In genomic region chr5:114897374-114897793, GRCm38 (mm10) we compare ENCODE assay signal across 8 mouse cellular contexts. TPM values are rescaled to one million over a fixed set of nuclear protein-coding genes. Genes with fewer than 3 reads are reported as not detected.
DNase-seq lines count a peak whose midpoint lies in the region; ATAC-seq and TF ChIP-seq lines count a peak whose summit lies in the region.

No protein-coding gene starts in this region.

- TF ChIP-seq POLR2A in bone marrow macrophage, adult 2 months (IDR thresholded peaks at IDR 0.05; ENCODE audit: borderline replicate concordance, low read depth, low read length): no peak

- H3K9me3 ChIP-seq in forebrain, embryonic 10.5 days: no peaks in the 10 kb centered on the region
- H3K9me3 ChIP-seq in forebrain, embryonic 11.5 days (ENCODE audit: control insufficient read depth, low read length): no peaks in the 10 kb centered on the region
- H3K9me3 ChIP-seq in heart, embryonic 16.5 days (replicated peaks; ENCODE audit: control insufficient read depth, low read length): no peaks in the 10 kb centered on the region

- no peaks in the 10 kb centered on the region for H3K27me3 ChIP-seq in forebrain, embryonic 10.5 days (ENCODE audit: poor library complexity, severe bottlenecking)
- H3K27me3 ChIP-seq in forebrain, embryonic 11.5 days (ENCODE audit: control insufficient read depth, insufficient read depth, low read length): no peaks in the 10 kb centered on the region
- no peaks in the 10 kb centered on the region for H3K27me3 ChIP-seq in heart, embryonic 16.5 days (ENCODE audit: control insufficient read depth, insufficient read depth, low read length)

- H3K27ac ChIP-seq in forebrain, embryonic 10.5 days: 0 out of 2 replicates have a peak overlapping the region, but pooled peaks have one; percentile 5
- no peak overlapping the region for H3K27ac ChIP-seq in forebrain, embryonic 11.5 days (ENCODE audit: low read depth, low read length)
- no peak overlapping the region for H3K27ac ChIP-seq in bone marrow macrophage, adult 2 months (ENCODE audit: insufficient read depth, low read depth, low read length)
- H3K27ac ChIP-seq in heart, embryonic 16.5 days (ENCODE audit: low read length): peak overlapping the region; percentile 40; the same call in 1 of the 2 replicates

- H3K36me3 ChIP-seq in forebrain, embryonic 10.5 days (replicated peaks): no peaks in the 10 kb centered on the region
- no peaks in the 10 kb centered on the region for H3K36me3 ChIP-seq in forebrain, embryonic 11.5 days (ENCODE audit: control insufficient read depth, insufficient read depth, low read length)
- no peaks in the 10 kb centered on the region for H3K36me3 ChIP-seq in heart, embryonic 16.5 days (ENCODE audit: control insufficient read depth, insufficient read depth)

- H3K4me1 ChIP-seq in forebrain, embryonic 10.5 days: peaks cover 10% of the 10 kb centered on the region
- H3K4me1 ChIP-seq in forebrain, embryonic 11.5 days (replicated peaks; ENCODE audit: control insufficient read depth, insufficient read depth, low read length): no peaks in the 10 kb centered on the region
- no peaks in the 10 kb centered on the region for H3K4me1 ChIP-seq in bone marrow macrophage, adult 2 months (ENCODE audit: control insufficient read depth, insufficient read depth, low read length)
- peaks cover 3% of the 10 kb centered on the region; the same call in 1 of the 2 replicates for H3K4me1 ChIP-seq in heart, embryonic 16.5 days (ENCODE audit: control insufficient read depth, insufficient read depth, low read length)

- H3K4me2 ChIP-seq in forebrain, embryonic 11.5 days (ENCODE audit: low read depth, low read length, severe bottlenecking): no peak overlapping the region
- peak overlapping the region; percentile 55 for H3K4me2 ChIP-seq in heart, embryonic 16.5 days (ENCODE audit: low read depth, low read length)

- H3K4me3 ChIP-seq in forebrain, embryonic 10.5 days: peak overlapping the region; percentile 22; the same call in 1 of the 2 replicates
- H3K4me3 ChIP-seq in forebrain, embryonic 11.5 days (ENCODE audit: low read depth, low read length): no peak overlapping the region
- peak overlapping the region; percentile 54 for H3K4me3 ChIP-seq in bone marrow macrophage, adult 2 months (ENCODE audit: insufficient read depth, low read length)
- H3K4me3 ChIP-seq in heart, embryonic 16.5 days (ENCODE audit: low read length): peak overlapping the region; percentile 42

- TF ChIP-seq CTCF in bone marrow macrophage, adult 2 months (IDR thresholded peaks at IDR 0.05; ENCODE audit: low read depth, low read length): no peak

- 10% methylated on average over 7 of the region's 7 CpGs for WGBS in forebrain, embryonic 10.5 days
- WGBS in forebrain, embryonic 11.5 days: 11% methylated on average over 7 of the region's 7 CpGs
- WGBS in heart, embryonic 16.5 days: 14% methylated on average over 7 of the region's 7 CpGs

- no peak overlapping the region; the same call in 1 of the 2 replicates for H3K9ac ChIP-seq in forebrain, embryonic 11.5 days (ENCODE audit: low read length)
- H3K9ac ChIP-seq in heart, embryonic 16.5 days (ENCODE audit: low read length): peak overlapping the region; percentile 53

- no peak for DNase-seq in forebrain, embryonic 10.5 days (ENCODE audit: extremely low spot score, low spot score)
- no peak for DNase-seq in forebrain, embryonic 11.5 days (ENCODE audit: low spot score)
- DNase-seq in kidney, postnatal 14 days: peak; percentile 59
- no peak for DNase-seq in right cerebral cortex, postnatal 14 days
- DNase-seq in urinary bladder, adult 18-20 months (ENCODE audit: low spot score in 2 of 2): no peak

- no peak for ATAC-seq in forebrain, embryonic 11.5 days (replicated peaks; ENCODE audit: low FRiP score)
- ATAC-seq in heart, embryonic 16.5 days (replicated peaks; ENCODE audit: extremely low read depth, insufficient read depth, low FRiP score): no peak
- ATAC-seq in megakaryocyte, adult 5-6 weeks (ENCODE audit: poor library complexity, severe bottlenecking): peak; percentile 78

RNA-seq across cellular contexts. Expression of gene Oasl2, which starts 0.6 kb away (rescaled TPM):
- 0.34 and 0.45 TPM in 2 replicates for polyA plus RNA-seq in forebrain, embryonic 10.5 days (2016; fragmentation: Nextera tagmentation; extraction: Ambion mirVana)
- polyA plus RNA-seq in forebrain, embryonic 11.5 days (2014; fragmentation: Nextera tagmentation; extraction: Ambion mirVana): 1.4 and 1.5 TPM in 2 replicates
- polyA plus RNA-seq in bone marrow macrophage, adult 2 months (2012; ENCODE audit: insufficient read depth, insufficient read length, missing spikeins): 359 and 380 TPM in 2 replicates
- polyA plus RNA-seq in heart, embryonic 16.5 days (2015; fragmentation: Nextera tagmentation; extraction: Ambion mirVana): 15.4 and 26.9 TPM in 2 replicates
- total RNA-seq in megakaryocyte, adult 5-6 weeks (2015): 55.8 and 59.4 TPM in 2 replicates
- 32.3 TPM in 2 replicates for total RNA-seq in megakaryocyte, adult 5-6 weeks (2017)

RNA-seq across cellular contexts. Expression of gene Oasl1, which starts 25.7 kb away (rescaled TPM):
- polyA plus RNA-seq in forebrain, embryonic 10.5 days (2016; fragmentation: Nextera tagmentation; extraction: Ambion mirVana): not detected in 2 replicates
- 0.20 TPM in 1 of 2 replicates, not detected in the other for polyA plus RNA-seq in forebrain, embryonic 11.5 days (2014; fragmentation: Nextera tagmentation; extraction: Ambion mirVana)
- 13.1 and 14.6 TPM in 2 replicates for polyA plus RNA-seq in bone marrow macrophage, adult 2 months (2012; ENCODE audit: insufficient read depth, insufficient read length, missing spikeins)
- 0.89 and 1.4 TPM in 2 replicates for polyA plus RNA-seq in heart, embryonic 16.5 days (2015; fragmentation: Nextera tagmentation; extraction: Ambion mirVana)
- 4.3 and 9.3 TPM in 2 replicates for total RNA-seq in megakaryocyte, adult 5-6 weeks (2015)
- 1.3 and 2.4 TPM in 2 replicates for total RNA-seq in megakaryocyte, adult 5-6 weeks (2017)

RNA-seq across cellular contexts. Expression of gene Gm9936, which starts 38.9 kb away (rescaled TPM):
- 0.14 and 0.15 TPM in 2 replicates for polyA plus RNA-seq in forebrain, embryonic 10.5 days (2016; fragmentation: Nextera tagmentation; extraction: Ambion mirVana)
- polyA plus RNA-seq in forebrain, embryonic 11.5 days (2014; fragmentation: Nextera tagmentation; extraction: Ambion mirVana): 0.39 and 0.40 TPM in 2 replicates
- not detected in 2 replicates for polyA plus RNA-seq in bone marrow macrophage, adult 2 months (2012; ENCODE audit: insufficient read depth, insufficient read length, missing spikeins)
- polyA plus RNA-seq in heart, embryonic 16.5 days (2015; fragmentation: Nextera tagmentation; extraction: Ambion mirVana): not detected in 2 replicates
- total RNA-seq in megakaryocyte, adult 5-6 weeks (2015): not detected in 2 replicates
- not detected in 2 replicates for total RNA-seq in megakaryocyte, adult 5-6 weeks (2017)

RNA-seq across cellular contexts. Expression of gene 4930519G04Rik, which starts 43.9 kb away (rescaled TPM):
- polyA plus RNA-seq in forebrain, embryonic 10.5 days (2016; fragmentation: Nextera tagmentation; extraction: Ambion mirVana): not detected in 2 replicates
- not detected in 2 replicates for polyA plus RNA-seq in forebrain, embryonic 11.5 days (2014; fragmentation: Nextera tagmentation; extraction: Ambion mirVana)
- polyA plus RNA-seq in bone marrow macrophage, adult 2 months (2012; ENCODE audit: insufficient read depth, insufficient read length, missing spikeins): not detected in 2 replicates
- not detected in 2 replicates for polyA plus RNA-seq in heart, embryonic 16.5 days (2015; fragmentation: Nextera tagmentation; extraction: Ambion mirVana)
- 0.16 and 0.30 TPM in 2 replicates for total RNA-seq in megakaryocyte, adult 5-6 weeks (2015)
- total RNA-seq in megakaryocyte, adult 5-6 weeks (2017): 0.24 and 0.84 TPM in 2 replicates

RNA-seq across cellular contexts. Expression of gene 2210016L21Rik, which starts 44.6 kb away (rescaled TPM):
- 41.5 and 43.3 TPM in 2 replicates for polyA plus RNA-seq in forebrain, embryonic 10.5 days (2016; fragmentation: Nextera tagmentation; extraction: Ambion mirVana)
- polyA plus RNA-seq in forebrain, embryonic 11.5 days (2014; fragmentation: Nextera tagmentation; extraction: Ambion mirVana): 49.8 and 51.5 TPM in 2 replicates
- 24.1 and 30.3 TPM in 2 replicates for polyA plus RNA-seq in bone marrow macrophage, adult 2 months (2012; ENCODE audit: insufficient read depth, insufficient read length, missing spikeins)
- polyA plus RNA-seq in heart, embryonic 16.5 days (2015; fragmentation: Nextera tagmentation; extraction: Ambion mirVana): 32.6 and 37.1 TPM in 2 replicates
- 6.3 and 10.3 TPM in 2 replicates for total RNA-seq in megakaryocyte, adult 5-6 weeks (2015)
- total RNA-seq in megakaryocyte, adult 5-6 weeks (2017): 7.3 and 8.1 TPM in 2 replicates

Comparison
In these comparisons a context has a peak if more than half of its experiments do, and no peak if none do; other contexts are left out.
1. H3K27ac ChIP-seq: peak in forebrain, embryonic 10.5 days (single experiment) and heart, embryonic 16.5 days (single experiment); none in forebrain, embryonic 11.5 days (single experiment) and bone marrow macrophage, adult 2 months (single experiment).
2. RNA of gene Oasl2, which starts 0.6 kb away (polyA plus RNA-seq): 359 to 380 TPM in bone marrow macrophage, adult 2 months; 15.4 to 26.9 TPM in heart, embryonic 16.5 days, 1.4 to 1.5 TPM in forebrain, embryonic 11.5 days and 0.34 to 0.45 TPM in forebrain, embryonic 10.5 days; every median in the first group is over 10 times any median in the second.